7 mouse cellular contexts compared by ENCODE assay signal in the genomic region with DNA sequence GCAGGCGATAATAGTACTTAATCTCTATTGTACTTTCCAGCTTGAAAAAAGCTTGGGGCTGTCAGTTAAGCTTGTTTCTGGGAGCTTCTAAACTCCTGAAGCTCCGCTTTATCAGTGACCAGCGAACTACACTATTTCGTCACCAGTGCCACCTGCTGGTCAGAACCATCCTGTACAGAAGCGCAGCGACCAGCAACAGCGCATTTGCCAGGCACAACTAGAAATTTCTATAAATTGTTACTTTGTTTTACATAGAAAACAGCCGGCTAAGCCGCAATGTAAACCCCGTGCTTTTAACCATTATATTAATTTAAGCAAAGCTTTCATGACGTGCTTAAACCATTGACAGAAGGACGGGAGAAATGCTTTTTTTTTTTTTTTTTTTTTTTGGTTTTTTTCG. TPM values are rescaled to one million over a fixed set of nuclear protein-coding genes. Genes with fewer than 3 reads are reported as not detected.
A peak's percentile ranks its signal among the peaks of the same experiment; 100 is the strongest.
DNase-seq lines count a peak whose midpoint lies in the region; ATAC-seq and TF ChIP-seq lines count a peak whose summit lies in the region.

No protein-coding gene starts in this region.

- TF ChIP-seq CTCF in Patski (IDR thresholded peaks at IDR 0.05) = peak; percentile 94
- peak; percentile 77 for TF ChIP-seq CTCF in cerebellum, adult 2 months (IDR thresholded peaks at IDR 0.05; ENCODE audit: borderline replicate concordance, insufficient read depth, low read depth, low read length)
- TF ChIP-seq CTCF in gastrocnemius, adult 2 months (IDR thresholded peaks at IDR 0.05) = peak; percentile 79

- H3K4me1 ChIP-seq in cerebellum, adult 2 months (ENCODE audit: control insufficient read depth, insufficient read depth, low read length) = no peaks in the 10 kb centered on the region

- in situ Hi-C loops in Patski (cut with MboI; ENCODE audit: low pct_unique_long_range_greater_than_20kb) = loop anchor here (5.0 kb wide), 1 partner anchor 67 kb away; no protein-coding TSS in a partner anchor

- CTCF ChIA-PET in Patski (lab: Charles Lee) = interaction anchor here (0.6 to 2.7 kb wide), 16 partner anchors 12 to 383 kb away, joined by 3 to 7 read pairs (median 4); no protein-coding TSS in a partner anchor

- intact Hi-C loops in gastrocnemius, adult 2 months (cut with DNase I) = loop anchor here (5.0 kb wide), 1 partner anchor 67 kb away; no protein-coding TSS in a partner anchor
- intact Hi-C loops in left cerebral cortex, postnatal 10 days (cut with DNase I) = no loop called here

- no peak overlapping the region for H3K27ac ChIP-seq in cerebellum, adult 2 months (ENCODE audit: insufficient read depth, low read length)
- H3K27ac ChIP-seq in gastrocnemius, adult 2 months = peak overlapping the region; percentile 91

- no peak for TF ChIP-seq POLR2A in cerebellum, adult 2 months (IDR thresholded peaks at IDR 0.05; ENCODE audit: borderline replicate concordance, insufficient read depth, low read length)

- POLR2A ChIA-PET in Patski (lab: Charles Lee) = no interaction called here

- H3K27me3 ChIP-seq in Patski = no peaks in the 10 kb centered on the region
- no peaks in the 10 kb centered on the region for H3K27me3 ChIP-seq in cerebellum, adult 2 months (ENCODE audit: control insufficient read depth, insufficient read depth, low read length)

- H3K4me3 ChIP-seq in cerebellum, adult 2 months (replicated peaks; ENCODE audit: insufficient read depth, low read depth, low read length) = no peak overlapping the region
- H3K4me3 ChIP-seq in gastrocnemius, adult 2 months = peak overlapping the region; percentile 78

- no peak for ATAC-seq in Patski
- ATAC-seq in megakaryocyte progenitor cell, adult 5-6 weeks (replicated peaks; ENCODE audit: poor library complexity) = peak; percentile 89

- DNase-seq in Patski (ENCODE audit: low read depth, low spot score) = no peak
- DNase-seq in cerebellum, adult 2 months = peak; percentile 59 to 73
- peak; percentile 85 for DNase-seq in gastrocnemius, adult 2 months
- DNase-seq in induced T-regulatory cell, adult 2 months (ENCODE audit: low read depth) = peak; percentile 79
- DNase-seq in left cerebral cortex, postnatal 10 days (ENCODE audit: extremely low spot score in 1 of 2, low spot score in 2 of 2) = peak; percentile 48 to 76
- DNase-seq in right cerebral cortex, postnatal 36 days (ENCODE audit: low spot score in 2 of 2) = peak; percentile 25 to 32

- 2% methylated on average over 13 of the region's 13 CpGs for WGBS in cerebellum, adult 2 months

RNA-seq across cellular contexts. Expression of a gene that starts 0.9 kb away (rescaled TPM):
- polyA plus RNA-seq in Patski (2021) = 0.83 TPM
- polyA plus RNA-seq in cerebellum, adult 2 months (2012; rRNA removed) = 0.57 and 0.62 TPM in 2 replicates
- 10 to 100 TPM; 19.0 to 21.9 TPM for total RNA-seq in gastrocnemius, adult 2 months (2021)
- total RNA-seq in left cerebral cortex, postnatal 10 days (2021) = under 1 TPM; 0.28 to 0.30 TPM
- total RNA-seq in megakaryocyte progenitor cell, adult 5-6 weeks (2015) = 0.52 and 0.54 TPM in 2 replicates
- 1.4 and 3.9 TPM in 2 replicates for total RNA-seq in megakaryocyte progenitor cell, adult 5-6 weeks (2017)

RNA-seq across cellular contexts. Expression of a gene that starts 7.9 kb away (rescaled TPM):
- not detected for polyA plus RNA-seq in Patski (2021)
- polyA plus RNA-seq in cerebellum, adult 2 months (2012; rRNA removed) = not detected in 2 replicates
- total RNA-seq in gastrocnemius, adult 2 months (2021) = not detected
- total RNA-seq in left cerebral cortex, postnatal 10 days (2021) = not detected
- total RNA-seq in megakaryocyte progenitor cell, adult 5-6 weeks (2015) = 2.2 TPM in 1 of 2 replicates, not detected in the other
- not detected in 2 replicates for total RNA-seq in megakaryocyte progenitor cell, adult 5-6 weeks (2017)

RNA-seq across cellular contexts. Expression of a gene that starts 10.5 kb away (rescaled TPM):
- polyA plus RNA-seq in Patski (2021) = 681 TPM
- polyA plus RNA-seq in cerebellum, adult 2 months (2012; rRNA removed) = 798 and 861 TPM in 2 replicates
- 1,000 to 10,000 TPM in 1 of 2 experiments, 100 to 1,000 TPM in 1; 866 to 1,200 TPM for total RNA-seq in gastrocnemius, adult 2 months (2021)
- total RNA-seq in left cerebral cortex, postnatal 10 days (2021) = 100 to 1,000 TPM; 390 to 404 TPM
- total RNA-seq in megakaryocyte progenitor cell, adult 5-6 weeks (2015) = 361 and 370 TPM in 2 replicates
- 243 and 315 TPM in 2 replicates for total RNA-seq in megakaryocyte progenitor cell, adult 5-6 weeks (2017)

RNA-seq across cellular contexts. Expression of a gene that starts 17.9 kb away (rescaled TPM):
- polyA plus RNA-seq in Patski (2021) = 25.1 TPM
- 26.2 and 26.7 TPM in 2 replicates for polyA plus RNA-seq in cerebellum, adult 2 months (2012; rRNA removed)
- total RNA-seq in gastrocnemius, adult 2 months (2021) = 100 to 1,000 TPM; 100 to 116 TPM
- total RNA-seq in left cerebral cortex, postnatal 10 days (2021) = 10 to 100 TPM; 32.5 to 33.7 TPM
- total RNA-seq in megakaryocyte progenitor cell, adult 5-6 weeks (2015) = 5.6 and 6.7 TPM in 2 replicates
- 6.6 and 9.4 TPM in 2 replicates for total RNA-seq in megakaryocyte progenitor cell, adult 5-6 weeks (2017)

RNA-seq across cellular contexts. Expression of a gene that starts 51.5 kb away (rescaled TPM):
- polyA plus RNA-seq in Patski (2021) = 0.15 TPM
- polyA plus RNA-seq in cerebellum, adult 2 months (2012; rRNA removed) = 0.38 and 0.47 TPM in 2 replicates
- total RNA-seq in gastrocnemius, adult 2 months (2021) = not detected
- not detected for total RNA-seq in left cerebral cortex, postnatal 10 days (2021)
- not detected in 2 replicates for total RNA-seq in megakaryocyte progenitor cell, adult 5-6 weeks (2015)
- total RNA-seq in megakaryocyte progenitor cell, adult 5-6 weeks (2017) = not detected in 2 replicates

Comparison
In these comparisons a context has a peak if more than half of its experiments do, and no peak if none do; other contexts are left out.
1. RNA of a gene that starts 0.9 kb away (total RNA-seq): 19.0 to 21.9 TPM in gastrocnemius, adult 2 months; 0.52 to 3.9 TPM in megakaryocyte progenitor cell, adult 5-6 weeks and 0.28 to 0.30 TPM in left cerebral cortex, postnatal 10 days; every median in the first group is over 4 times any median in the second.
2. Peak in every context shown above with its lines, with median percentiles within 50 percentile points of each other: CTCF ChIP-seq.